Mouse (Mus musculus) cerebellum, adult 9-10 months (tissue): ENCODE results near the gene Srsf6.
A peak's percentile ranks its signal among the peaks of the same experiment; 100 is the strongest.
"Not testable (repeated sequence)": the region's sequence is repeated elsewhere in the genome, so short reads cannot be mapped to it uniquely, and the experiment has no call there.

Experiments used
- DNase-seq: peaks from one replicate; pipeline ENCODE4 v3.0.0; 2022

The Srsf6 gene

DNA sequence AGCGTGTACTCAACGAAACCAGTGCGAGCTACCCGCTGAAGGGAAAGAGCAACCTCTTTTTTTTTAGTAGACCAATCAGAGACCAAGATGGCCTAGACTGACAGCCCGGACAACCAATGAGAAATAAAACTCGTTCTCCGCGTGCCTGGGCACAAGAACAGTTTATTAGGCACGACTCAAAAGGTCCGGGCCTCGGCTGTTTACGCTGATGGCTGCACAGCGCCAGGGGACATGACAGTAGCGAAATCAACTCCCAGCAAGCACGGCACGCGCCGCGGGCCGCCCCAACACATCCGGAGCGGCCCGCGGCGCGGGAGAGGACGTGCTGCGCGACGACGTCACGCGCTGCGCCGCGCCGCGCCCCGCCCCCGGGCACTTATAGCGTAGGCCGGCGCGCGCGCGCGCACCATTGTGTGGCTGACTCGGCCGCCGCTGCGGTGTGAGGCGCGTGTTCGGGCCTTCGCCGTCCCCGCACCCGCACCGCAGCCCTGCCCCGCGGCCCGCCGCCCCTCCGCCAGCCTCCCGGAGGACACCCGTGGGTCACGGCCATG lies at the start of gene Srsf6:
Srsf6 (plus strand) TSS at position 406 of the 551 bp plus-strand sequence.
- DNase-seq, result peak; percentile 94

DNA sequence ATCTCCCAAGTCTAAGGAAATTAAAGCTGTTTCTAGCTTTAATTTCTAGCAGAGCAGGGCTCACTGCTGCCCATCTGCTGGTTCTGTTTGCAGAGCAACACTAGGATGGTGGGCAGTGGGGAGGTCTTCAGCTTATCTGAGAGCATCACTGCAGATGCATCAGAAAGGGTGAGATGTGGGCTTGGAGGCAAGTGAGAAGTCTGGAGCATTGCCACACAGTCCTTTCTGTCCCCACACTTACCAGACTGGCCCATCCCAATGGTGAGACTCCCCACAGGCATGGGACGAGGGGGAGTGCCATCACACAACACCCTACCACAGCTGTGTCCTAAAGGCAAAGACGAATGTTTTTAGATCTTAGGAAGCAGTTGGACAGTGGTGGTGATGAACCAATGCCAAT lies 47.2 kb upstream of the Srsf6 start:
- DNase-seq, result no peak

DNA sequence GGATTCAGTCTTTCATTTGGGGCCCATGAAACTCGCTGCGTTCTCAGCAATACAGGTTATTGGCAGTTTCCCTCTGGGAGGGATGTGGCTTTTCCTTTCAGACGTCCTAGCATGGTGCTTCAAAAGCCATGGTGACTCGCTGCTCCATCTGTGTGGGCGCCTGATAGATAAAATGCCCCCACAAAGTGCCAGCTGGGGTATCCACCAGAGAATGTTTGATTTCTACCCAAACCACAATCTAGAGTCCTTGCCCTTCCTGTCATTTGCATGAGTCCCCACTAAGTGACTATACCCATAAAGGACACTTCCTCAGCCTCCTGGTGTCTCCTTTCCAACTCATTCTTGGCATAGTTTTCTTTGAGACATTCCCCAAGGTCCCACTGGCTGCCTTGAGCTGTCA lies 44.2 kb upstream of the Srsf6 start:
- DNase-seq, result no peak

DNA sequence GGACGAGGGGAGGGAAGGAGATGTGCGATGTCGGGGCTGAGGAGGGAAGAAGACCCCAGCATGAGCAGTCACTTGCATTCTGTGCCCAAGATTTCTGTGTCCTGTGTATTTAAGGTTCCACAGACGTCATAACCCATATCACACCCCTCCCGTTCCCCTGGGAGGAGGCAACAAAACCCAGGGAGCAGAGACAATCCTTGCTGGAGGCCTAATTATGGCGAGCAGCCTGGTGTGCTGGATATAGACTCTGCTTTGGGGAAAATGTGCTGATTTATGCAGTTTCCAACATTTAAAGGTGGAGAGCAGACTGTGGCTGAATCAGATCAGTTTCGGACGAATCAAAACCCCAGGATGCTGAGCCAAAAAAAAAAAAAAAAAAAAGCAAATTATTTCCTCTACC lies 42.7 kb upstream of the Srsf6 start:
- no peak for DNase-seq

DNA sequence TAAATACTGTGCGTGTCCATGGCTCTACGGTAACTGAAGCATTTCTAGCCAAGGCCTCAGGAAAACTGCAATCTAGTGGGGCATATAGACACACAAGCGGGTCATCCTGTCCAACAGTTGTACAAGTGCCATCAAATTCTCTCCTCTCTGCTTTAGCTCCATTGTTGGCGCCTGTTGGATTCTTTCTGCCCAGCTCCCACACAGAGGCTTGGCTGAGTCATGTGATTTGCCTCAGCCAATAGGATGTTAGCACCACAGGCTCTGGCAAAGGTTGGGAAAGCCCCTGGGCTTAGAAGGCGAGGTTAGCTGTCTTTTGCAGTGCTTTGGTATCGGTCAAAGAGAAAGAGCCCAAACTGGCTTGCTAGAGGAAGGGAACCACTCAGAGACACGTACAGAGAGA lies 42.1 kb upstream of the Srsf6 start:
- DNase-seq, result no peak

DNA sequence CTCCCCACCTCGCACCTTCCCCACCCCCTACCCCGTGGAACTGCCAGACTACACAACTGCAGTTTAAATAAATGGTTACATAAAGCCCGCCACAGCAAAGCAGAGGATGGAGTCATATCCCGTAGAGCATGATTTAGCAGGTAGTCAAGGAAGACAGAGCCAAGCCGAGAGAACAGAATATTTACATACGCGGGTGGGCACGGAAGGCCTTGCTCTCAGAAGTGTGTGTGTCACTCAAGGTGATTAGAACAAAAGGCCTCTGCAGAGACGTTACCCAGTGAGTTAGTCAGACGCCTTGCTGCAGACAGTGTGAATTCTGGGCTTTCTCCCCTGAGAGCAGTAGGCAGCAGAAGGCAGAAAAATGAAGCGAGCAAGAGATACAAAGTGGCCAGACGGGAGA lies 41.6 kb upstream of the Srsf6 start:
- no peak for DNase-seq

DNA sequence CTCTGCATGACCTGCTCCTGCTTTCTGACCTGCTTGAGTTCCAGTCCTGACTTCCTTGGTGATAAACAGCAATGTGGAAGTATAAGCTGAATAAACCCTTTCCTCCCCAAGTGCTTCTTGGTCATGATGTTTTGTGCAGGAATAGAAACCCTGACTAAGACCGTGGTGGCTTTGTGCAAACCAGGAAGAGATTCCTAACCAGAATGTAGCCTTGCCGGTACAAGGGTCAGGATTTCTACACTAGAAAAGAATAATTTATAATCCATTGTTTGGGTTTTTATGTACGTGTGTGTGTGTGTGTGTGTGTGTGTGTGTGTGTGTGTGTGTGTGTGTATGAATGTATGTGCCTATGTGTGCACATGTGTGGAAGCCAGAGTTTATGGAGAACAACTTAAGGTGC lies 38.3 kb upstream of the Srsf6 start:
- not testable (repeated sequence) for DNase-seq

DNA sequence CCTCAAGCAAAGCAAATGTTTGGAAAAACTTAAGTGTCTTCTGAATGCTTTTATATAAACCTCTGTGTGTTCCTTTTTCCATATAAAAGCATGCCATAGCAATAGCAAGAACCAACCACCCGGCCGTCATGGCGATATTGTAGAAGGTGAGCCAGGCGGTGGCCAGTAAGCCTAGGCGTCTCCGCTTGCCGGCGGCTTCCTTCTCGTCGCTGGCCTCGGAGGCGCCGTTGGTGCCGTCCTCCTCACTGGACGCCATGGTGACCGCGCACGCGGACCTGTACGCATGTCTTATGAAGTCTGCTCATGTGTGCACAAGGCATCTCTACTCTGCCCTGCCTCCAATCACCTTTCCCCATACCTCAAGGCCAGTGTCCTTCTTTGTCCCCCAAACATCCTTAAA lies 32.1 kb upstream of the Srsf6 start:
- not testable (repeated sequence) for DNase-seq

DNA sequence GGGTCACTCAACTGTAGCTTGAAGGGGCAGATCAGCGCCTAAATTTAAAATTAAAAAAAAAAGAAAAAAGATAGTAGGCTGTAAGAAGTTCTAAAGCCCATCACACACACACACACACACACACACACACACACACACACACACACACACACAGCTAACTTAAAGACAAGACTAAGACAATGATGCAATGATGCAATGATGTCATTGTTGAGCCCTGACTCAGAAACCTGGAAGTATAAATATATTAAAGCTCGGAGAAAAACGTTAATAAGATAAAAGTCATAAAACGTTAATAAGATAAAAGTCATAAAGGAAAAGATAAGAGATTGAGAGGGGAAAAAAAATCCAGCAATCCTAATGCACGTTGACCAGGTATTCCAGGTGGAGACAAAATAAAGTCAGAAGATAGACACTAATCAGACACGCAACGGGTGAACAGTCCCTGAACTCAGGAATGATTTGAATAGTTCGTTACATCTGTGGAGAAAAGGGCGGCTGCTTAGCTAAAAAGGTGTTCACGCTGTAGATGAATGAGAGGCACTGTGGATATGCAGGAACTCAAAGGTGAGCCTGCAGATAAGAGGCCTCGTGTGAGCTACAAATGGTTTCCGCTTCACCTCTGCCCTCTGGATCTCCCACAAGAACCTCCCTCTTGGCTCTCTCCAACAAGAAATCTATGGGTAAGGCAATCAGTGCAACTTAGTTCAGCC lies 31.3 kb upstream of the Srsf6 start:
- no peak for DNase-seq

DNA sequence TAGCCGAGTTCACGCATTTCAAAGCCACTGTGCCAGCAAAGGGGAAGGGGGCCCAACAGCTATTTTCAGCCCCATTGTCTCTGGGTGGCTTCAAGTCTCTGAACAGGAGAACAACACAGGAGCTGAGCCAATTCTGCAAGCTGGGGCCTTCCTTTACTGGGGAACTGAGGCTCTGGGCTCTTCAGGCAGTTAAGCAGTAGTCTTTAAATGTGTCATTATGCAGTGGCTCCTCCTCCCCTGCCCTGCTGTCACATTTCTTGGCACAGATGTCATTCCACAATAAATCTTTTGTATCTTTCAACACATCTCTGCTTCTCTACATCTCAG lies 30.8 kb upstream of the Srsf6 start:
- DNase-seq, result no peak

DNA sequence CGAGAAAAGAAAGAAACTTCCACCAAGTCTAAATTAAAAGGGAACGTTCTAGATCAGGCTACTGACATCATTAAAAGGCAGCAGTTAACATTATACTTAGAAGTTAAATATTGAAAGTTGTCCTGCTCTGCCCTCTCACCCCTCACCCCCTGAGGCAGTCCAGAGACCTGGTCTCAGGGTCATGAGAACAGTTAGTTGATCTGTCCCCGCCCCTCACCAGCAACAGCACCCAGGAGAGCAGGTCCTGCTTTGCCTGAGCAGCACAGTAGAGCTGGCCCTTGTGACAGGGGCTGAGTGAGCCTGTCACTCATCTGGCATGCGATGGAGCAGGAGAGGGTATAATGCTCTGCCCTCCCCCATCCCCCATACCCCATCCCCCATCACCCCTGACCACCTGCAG lies 25.4 kb upstream of the Srsf6 start:
- no peak for DNase-seq

DNA sequence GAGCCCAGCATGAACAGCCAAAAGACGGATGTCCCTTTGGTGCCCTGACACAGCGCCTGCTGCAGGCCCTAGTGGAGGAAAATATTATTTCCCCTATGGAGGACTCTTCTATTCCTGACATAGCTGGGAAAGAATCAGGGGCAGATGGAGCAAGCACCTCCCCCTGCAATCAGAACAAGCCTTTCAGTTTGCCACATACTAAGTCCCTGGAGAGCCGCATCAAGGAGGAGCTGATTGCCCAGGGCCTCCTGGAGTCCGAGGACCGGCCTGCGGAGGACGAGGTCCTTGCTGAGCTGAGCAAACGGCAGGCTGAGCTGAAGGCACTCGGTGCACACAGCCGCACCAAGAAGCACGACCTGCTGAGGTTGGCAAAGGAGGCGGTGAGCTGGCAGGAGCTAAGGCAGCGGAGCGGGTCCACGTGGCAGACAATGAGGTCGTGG lies 23.3 kb upstream of the Srsf6 start:
- DNase-seq, result peak; percentile 75

DNA sequence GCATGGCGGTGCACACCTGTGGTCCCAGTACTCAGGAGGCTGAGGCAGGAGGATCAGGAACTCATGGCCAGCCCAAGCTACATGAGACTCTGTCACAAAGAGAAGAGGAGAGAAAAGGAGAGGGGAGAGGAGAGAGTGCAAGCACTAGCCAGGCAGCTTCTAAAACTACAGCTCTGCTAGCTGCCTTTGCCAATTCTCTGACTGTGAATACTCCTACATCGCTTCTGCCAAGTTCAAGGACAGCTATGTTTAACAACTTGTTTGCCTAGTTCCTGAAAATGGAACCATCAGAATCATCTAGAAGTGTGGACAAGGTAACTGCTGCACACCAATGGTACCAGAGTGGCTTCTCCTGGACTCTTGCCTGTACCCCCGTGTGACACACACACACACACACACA lies 17.3 kb upstream of the Srsf6 start:
- DNase-seq, result no peak

DNA sequence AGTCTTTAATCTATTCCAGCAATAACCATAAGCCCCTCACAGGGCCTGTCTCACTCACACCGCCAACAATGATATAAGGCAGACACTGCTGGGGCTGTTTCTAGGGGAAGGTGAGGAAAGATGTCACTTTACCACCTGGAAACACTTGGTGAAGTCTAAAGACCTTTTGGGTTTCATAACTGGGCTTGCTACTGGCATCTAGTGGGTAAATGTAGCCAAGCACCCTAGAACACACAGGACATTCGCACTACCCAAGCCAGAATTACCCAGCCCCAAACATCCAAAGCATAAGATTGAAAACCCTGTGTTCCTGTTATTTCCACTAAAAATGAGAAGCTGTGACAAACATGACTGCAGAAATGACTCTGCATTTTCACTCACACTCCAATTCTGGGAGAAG lies 16.8 kb upstream of the Srsf6 start:
- DNase-seq, result peak; percentile 30

DNA sequence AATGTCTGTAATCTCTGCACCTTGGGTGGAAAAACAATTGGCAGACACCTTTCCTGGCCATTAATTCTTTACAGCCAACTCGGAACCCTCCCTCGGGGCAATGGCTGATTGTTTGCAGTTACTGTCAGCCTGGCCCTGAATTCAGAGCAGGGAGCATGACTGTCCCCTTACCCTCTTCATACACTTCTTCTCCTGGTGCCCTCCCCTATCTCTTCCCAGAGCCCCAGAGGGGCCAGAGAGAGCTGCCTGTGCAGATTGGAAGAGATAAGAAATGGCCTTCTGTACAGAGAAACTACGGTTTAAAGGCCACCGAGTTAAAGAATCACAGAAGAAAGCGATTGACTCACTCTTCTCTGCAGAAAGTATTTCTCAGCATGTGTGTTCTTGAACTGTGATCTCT lies 11.4 kb upstream of the Srsf6 start:
- no peak for DNase-seq

DNA sequence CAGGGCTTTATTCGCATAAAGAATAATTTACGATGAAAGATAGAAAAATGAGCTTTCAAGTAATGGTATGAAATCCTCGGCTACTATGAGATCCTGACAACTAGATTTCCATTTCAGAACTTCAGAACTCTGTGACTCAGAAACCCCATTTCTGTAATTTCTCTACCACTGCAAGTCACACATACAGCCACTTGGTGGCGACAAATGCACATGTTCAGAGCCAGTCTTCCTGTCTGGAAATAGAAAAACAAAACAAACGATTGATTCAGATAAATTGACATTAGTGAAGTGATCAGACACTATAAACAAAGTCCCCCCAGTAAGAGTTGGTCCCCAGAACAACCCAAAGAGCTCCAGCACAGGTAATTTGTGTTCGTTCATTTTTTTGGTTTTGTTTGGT lies 9.1 kb upstream of the Srsf6 start:
- peak; percentile 59 for DNase-seq

DNA sequence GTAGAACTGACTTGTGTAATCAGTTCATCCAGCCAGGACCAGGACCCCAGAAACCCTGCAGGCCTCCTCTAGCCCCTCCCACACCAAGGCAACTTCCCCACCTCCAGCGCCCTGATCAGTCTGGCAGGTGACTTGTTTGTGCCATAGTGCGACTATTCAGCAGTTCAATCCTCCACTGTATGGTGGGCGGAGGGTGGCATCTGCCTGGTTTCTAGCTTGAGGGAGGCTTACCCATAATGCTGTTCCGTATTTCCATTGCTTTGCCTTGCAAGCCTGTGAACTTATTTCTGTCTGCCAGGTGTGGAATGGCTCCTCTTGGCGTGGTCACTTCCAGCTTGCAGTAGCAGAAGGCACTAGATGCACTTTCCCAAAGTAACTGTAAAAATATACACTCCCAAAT lies 8.5 kb upstream of the Srsf6 start:
- no peak for DNase-seq

DNA sequence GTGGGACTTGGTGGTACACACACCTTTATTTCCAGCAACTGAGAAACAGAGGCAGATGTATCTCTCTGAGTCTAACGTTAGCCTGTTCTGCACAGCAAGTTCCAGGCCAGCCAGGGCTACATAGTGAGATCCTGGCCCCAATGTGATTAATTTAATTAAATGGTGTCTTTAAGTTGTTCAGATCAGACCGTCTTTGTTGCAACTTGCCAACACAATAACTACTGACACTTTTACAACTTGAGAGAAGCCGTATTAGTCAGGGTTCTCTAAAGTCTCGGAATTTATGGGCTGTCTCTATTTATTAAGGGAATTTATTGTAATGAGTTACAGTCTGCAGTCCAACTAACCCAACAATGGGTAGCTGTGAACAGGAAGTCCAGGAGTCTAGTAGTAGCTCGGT lies 7.2 kb upstream of the Srsf6 start:
- DNase-seq, result no peak

DNA sequence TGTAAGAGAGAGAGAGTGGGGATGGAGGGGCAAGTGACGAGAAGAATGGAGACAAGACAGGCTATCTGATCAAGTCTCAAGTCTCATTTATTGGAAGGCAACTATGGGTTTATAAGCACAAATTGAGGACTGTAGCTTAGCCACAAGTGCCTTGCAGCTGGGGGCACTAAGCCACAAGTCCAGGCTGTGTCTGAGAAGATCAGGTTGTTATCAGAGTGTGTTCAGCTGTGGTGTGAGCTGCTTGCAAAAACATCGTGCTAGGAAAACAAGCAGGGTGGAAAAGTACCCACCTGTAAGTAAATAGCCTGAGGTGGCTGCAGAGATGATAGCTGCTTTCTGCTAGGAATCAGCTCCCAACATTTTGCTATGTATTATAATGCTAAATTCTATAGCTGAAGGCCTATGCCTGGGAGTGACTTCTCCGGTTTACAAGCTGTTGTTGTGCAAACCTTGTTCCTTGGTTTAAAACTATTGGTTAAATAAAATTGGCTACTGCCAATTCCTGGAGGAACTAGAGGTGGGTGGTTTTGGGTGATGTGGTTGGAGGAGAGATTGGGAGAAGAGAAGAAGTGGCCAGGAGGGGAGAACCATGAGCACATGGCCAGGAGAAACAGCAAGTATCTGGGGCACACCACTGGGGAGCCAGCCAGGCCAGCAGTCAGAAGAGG lies 3.3 kb upstream of the Srsf6 start:
- no peak for DNase-seq

DNA sequence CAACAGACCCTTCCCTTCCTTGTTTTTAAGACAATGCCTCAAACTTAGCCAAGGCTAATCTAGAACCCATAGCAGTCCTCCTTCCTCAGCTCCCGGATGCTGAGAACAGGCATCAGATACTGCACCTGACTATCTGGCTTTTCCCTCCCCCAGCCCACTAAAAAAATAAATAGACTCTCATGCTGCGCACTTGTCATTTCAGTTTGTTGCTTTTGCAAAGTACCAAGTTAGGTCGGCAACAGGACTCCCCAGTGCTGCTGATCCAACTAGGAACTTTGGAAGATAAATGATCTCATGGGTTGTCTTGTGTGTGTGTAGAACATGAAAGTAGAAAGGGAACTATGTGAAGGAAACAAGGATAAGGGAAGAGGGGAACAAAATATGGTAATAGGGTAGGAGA lies 1.6 kb upstream of the Srsf6 start:
- no peak for DNase-seq

DNA sequence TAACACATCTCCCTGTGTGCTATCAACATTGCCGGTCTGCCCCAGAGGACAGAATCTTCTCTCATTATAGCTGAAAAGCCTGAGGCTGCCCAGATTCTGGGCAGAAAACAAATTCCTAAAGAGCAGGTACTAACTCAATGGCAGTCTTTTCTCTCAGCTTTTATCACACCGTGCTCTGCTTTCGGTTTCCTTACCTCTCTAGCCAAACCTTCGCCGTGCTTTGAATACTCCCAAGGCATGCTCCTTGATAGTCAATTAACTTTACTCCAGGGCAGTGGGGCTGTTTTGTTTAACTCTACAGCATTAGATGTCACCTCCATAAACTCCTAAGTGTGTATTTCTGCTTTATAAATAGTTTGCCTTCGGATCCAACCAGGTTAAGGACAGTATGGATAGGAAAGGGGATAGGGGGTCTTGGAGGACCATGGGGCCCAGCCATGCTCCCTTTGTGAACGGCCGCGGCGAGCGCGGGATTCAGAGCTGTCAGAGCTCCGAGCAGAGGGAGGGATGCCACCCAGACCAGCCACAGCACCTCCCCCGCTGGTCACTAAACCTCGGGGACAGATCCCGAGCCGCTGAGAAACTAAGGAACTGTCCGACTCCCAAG lies 709 bp upstream of the Srsf6 start:
- no peak for DNase-seq

DNA sequence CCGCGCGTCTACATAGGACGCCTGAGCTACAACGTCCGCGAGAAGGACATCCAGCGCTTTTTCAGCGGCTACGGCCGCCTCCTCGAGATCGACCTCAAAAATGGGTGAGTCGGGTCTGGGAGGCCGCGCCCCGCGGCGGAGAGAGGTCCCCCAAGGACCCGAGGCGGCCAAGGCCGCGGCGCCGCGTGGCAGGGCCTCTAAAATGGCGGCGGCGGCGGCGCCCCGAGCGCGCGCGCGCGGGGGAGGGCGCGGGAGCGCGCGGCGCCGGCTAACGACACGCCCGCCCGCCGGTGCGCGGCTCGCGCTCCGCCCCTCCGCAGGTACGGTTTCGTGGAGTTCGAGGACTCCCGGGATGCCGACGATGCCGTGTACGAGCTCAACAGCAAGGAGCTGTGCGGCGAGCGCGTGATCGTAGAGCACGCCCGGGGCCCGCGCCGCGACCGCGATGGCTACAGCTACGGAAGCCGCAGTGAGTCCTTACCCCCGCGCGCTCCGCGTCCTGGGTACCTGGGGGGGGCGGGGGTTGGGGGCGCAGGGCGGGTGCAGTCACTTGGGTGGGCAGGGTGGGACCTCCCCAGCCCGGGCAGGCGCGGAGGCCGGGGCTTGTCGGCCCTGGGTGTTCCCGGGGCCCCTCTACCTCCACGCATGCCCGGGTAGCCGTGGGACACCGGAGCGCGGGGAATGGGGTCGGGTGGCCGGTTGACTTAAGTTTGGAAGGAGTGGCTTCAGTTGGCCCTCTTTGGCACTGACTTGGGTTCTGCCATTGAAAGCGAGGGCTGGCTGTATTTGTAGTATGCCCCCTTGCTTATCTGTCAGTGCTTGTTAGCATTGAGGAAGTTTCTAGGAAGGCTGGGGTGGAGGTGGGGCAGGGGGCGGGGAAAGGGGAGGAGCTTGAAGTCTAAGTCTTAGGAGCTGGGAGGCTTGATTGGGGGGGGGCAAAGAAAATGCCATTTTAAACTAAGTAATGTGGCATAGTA lies 634 bp downstream of the Srsf6 start:
- DNase-seq, result peak; percentile 72

DNA sequence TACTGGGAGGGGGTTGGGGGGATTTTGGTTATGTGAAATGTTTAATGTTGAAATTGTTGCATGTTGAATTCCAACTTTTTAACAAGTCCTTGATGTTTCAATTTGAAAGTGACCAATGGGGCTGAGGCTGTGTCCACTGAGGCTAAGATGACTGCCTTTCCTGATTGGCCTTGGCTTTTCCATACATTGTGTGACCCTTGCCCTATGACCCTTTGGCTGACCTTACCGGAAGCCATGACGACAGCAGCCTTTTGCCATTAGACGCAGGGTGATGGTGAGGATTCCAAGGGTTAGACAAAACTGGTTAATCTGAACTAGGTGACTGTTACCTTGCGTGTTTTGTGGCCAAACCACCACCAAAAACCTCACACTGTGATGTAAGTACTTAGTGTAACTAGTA lies 1.4 kb downstream of the Srsf6 start:
- DNase-seq, result peak; percentile 65
